Mouse (Mus musculus): ENCODE data around the gene Tcn2. TPM values are rescaled to one million over a fixed set of nuclear protein-coding genes. Genes with fewer than 3 reads are reported as not detected.

The Tcn2 gene
- polyA plus RNA-seq, 1 experiment from 2014 or later, result 71.2 TPM

DNA sequence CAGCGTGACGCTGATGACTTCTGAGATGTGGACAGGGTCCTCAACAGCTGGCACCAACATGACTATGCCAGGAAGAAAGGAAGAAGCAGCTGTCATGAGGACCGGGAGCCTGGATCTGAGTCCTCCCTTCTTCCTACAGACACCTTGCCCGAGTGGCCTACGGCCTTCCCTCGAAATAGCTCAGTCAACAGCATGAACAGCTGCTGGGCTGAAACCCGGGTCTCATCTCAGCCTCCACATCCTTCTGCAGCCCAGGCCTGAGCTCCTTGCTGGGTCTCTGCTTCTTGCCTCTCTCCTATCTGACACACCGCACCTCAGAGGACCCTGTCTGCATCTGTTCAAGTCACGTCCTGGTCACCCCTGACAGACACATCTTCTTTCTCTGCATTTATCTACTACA lies 9.8 kb downstream of the Tcn2 start:
- H3K36me3 ChIP-seq (ENCODE audit: control insufficient read depth, insufficient read depth, low read length), result peaks cover 10% of the 10 kb centered on the region
- no peaks in the 10 kb centered on the region for H3K27me3 ChIP-seq (ENCODE audit: control insufficient read depth, insufficient read depth, low read length)

GRCm38 (mm10) chr11:3921281-3921850 lies 10.6 kb downstream of the Tcn2 start:
- H3K27ac ChIP-seq (ENCODE audit: low read depth, low read length), result no peak overlapping the region
- no peak overlapping the region for H3K4me3 ChIP-seq (ENCODE audit: low read depth, low read length)
- no peak overlapping the region for H3K4me2 ChIP-seq
- 32% methylated on average over 8 of the region's 8 CpGs for WGBS (ENCODE audit: insufficient replicate concordance)
- ATAC-seq (replicated peaks; ENCODE audit: insufficient number of reproducible peaks, low FRiP score, low TSS enrichment), result no peak
- peaks cover 8% of the 10 kb centered on the region for H3K36me3 ChIP-seq (ENCODE audit: control insufficient read depth, insufficient read depth, low read length)
- H3K9ac ChIP-seq (ENCODE audit: low read depth, low read length), result no peak overlapping the region
- no peaks in the 10 kb centered on the region for H3K9me3 ChIP-seq (replicated peaks; ENCODE audit: control insufficient read depth, low read length)
- no peaks in the 10 kb centered on the region for H3K4me1 ChIP-seq (ENCODE audit: control insufficient read depth, insufficient read depth, low read length)
- no peaks in the 10 kb centered on the region for H3K27me3 ChIP-seq (ENCODE audit: control insufficient read depth, insufficient read depth, low read length)

More for the DNA sequence above, 9.8 kb downstream of the Tcn2 start:
- WGBS (ENCODE audit: insufficient replicate concordance), result 91% methylated on average over 9 of the region's 9 CpGs
- Histone ChIP-seq H3K9ac (ENCODE audit: low read depth, low read length) (no peak overlapping the region), H3K27ac (ENCODE audit: low read depth, low read length) (no peak overlapping the region), H3K4me1 (ENCODE audit: control insufficient read depth, insufficient read depth, low read length) (no peaks in the 10 kb centered on the region), H3K9me3 (replicated peaks; ENCODE audit: control insufficient read depth, low read length) (no peaks in the 10 kb centered on the region), H3K4me2 (no peak overlapping the region), H3K4me3 (ENCODE audit: low read depth, low read length) (no peak overlapping the region)
- ATAC-seq (replicated peaks; ENCODE audit: insufficient number of reproducible peaks, low FRiP score, low TSS enrichment), result no peak

DNA sequence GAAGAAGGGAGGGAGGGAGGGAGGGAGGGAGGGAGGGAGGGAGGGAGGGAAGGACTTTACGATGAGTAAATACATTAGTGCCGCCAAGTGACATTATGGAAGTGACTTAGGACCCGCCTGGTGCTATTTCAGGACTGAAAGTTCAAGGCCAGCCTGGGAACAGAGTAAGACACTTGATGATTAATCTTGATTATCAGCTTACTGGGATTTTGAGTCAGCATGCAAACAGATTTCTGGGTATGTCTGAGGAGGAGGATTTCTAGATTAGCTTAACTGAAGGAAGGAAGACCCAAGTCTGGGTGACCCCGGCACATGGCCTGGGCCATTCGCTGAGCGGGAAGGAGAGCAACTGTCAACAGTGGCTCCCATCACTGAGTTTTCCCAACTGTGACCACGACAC lies 11.5 kb downstream of the Tcn2 start:
- Histone ChIP-seq H3K4me2 (no peak overlapping the region), H3K27ac (ENCODE audit: low read depth, low read length) (no peak overlapping the region), H3K9me3 (replicated peaks; ENCODE audit: control insufficient read depth, low read length) (no peaks in the 10 kb centered on the region), H3K4me1 (ENCODE audit: control insufficient read depth, insufficient read depth, low read length) (no peaks in the 10 kb centered on the region), H3K9ac (ENCODE audit: low read depth, low read length) (no peak overlapping the region), H3K4me3 (ENCODE audit: low read depth, low read length) (no peak overlapping the region), H3K36me3 (ENCODE audit: control insufficient read depth, insufficient read depth, low read length) (peaks cover 8% of the 10 kb centered on the region), H3K27me3 (ENCODE audit: control insufficient read depth, insufficient read depth, low read length) (no peaks in the 10 kb centered on the region)
- WGBS (ENCODE audit: insufficient replicate concordance), result 85% methylated on average over 7 of the region's 7 CpGs
- no peak for ATAC-seq (replicated peaks; ENCODE audit: insufficient number of reproducible peaks, low FRiP score, low TSS enrichment)

GRCm38 (mm10) chr11:3918738-3919137 lies 13.2 kb downstream of the Tcn2 start:
- ATAC-seq (replicated peaks; ENCODE audit: insufficient number of reproducible peaks, low FRiP score, low TSS enrichment), result no peak
- H3K36me3 ChIP-seq (ENCODE audit: control insufficient read depth, insufficient read depth, low read length), result peaks cover 8% of the 10 kb centered on the region
- H3K9ac ChIP-seq (ENCODE audit: low read depth, low read length), result no peak overlapping the region
- H3K9me3 ChIP-seq (replicated peaks; ENCODE audit: control insufficient read depth, low read length), result no peaks in the 10 kb centered on the region
- no peak overlapping the region for H3K27ac ChIP-seq (ENCODE audit: low read depth, low read length)
- H3K4me2 ChIP-seq, result no peak overlapping the region
- H3K4me3 ChIP-seq (ENCODE audit: low read depth, low read length), result no peak overlapping the region
- peaks cover 7% of the 10 kb centered on the region; the same call in 1 of the 2 replicates for H3K4me1 ChIP-seq (ENCODE audit: control insufficient read depth, insufficient read depth, low read length)
- no peaks in the 10 kb centered on the region for H3K27me3 ChIP-seq (ENCODE audit: control insufficient read depth, insufficient read depth, low read length)
- 82% methylated on average over 1 of the region's 1 CpGs for WGBS (ENCODE audit: insufficient replicate concordance)

DNA sequence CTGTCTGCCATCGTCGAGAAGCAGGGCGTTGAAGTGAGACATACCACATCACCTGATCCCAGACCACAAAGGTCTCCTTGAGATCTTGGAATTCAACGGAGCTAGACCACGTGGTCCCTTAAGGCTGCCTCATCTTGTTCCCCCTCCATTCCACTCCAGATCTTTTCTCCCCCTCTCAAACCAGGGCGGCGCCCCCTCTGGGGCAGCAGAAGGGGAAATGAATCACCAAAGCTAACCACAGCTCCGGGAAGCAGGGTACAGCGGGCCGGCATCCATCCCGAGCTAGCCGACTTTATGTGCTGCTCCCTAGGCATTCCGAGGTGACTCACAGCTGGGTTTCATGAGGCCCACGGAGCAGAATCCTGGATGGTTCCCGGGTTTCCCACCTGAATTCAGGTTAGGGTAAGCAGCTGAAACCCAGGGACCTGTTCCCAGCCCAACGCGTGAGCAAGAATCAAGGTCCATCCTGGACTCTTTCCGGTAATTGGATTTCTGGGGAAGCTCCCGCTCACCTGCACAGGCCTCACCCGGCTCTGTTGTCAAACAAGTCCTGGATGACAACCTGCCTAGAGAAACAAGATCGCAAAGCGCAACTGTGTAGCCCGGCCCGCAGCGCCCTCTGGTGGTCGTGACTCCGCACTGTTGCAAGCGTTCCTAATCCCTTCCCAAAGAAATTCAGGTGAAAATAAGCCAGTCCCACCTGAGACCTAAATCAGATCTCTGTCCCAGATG lies 17.7 kb downstream of the Tcn2 start, which contains the start of gene Slc35e4:
Slc35e4 (minus strand) TSS at position 556 of the 732 bp plus-strand sequence.
- Histone ChIP-seq H3K4me1 (ENCODE audit: control insufficient read depth, insufficient read depth, low read length) (peaks cover 33% of the 10 kb centered on the region), H3K4me2 (peak within 1 kb of the TSS; percentile 96), H3K9ac (ENCODE audit: low read depth, low read length) (peak within 1 kb of the TSS; percentile 71), H3K4me3 (ENCODE audit: low read depth, low read length) (peak within 1 kb of the TSS; percentile 65), H3K9me3 (replicated peaks; ENCODE audit: control insufficient read depth, low read length) (no peaks in the 10 kb centered on the region), H3K36me3 (ENCODE audit: control insufficient read depth, insufficient read depth, low read length) (no peaks in the 10 kb centered on the region), H3K27me3 (ENCODE audit: control insufficient read depth, insufficient read depth, low read length) (0 out of 2 replicates have a peak, but pooled peaks cover 7% of the 10 kb centered on the region), H3K27ac (ENCODE audit: low read depth, low read length) (0 out of 2 replicates have a peak within 1 kb of the TSS, but pooled peaks have one; percentile 50)
- ATAC-seq (replicated peaks; ENCODE audit: insufficient number of reproducible peaks, low FRiP score, low TSS enrichment), result peak; percentile 33
- WGBS (ENCODE audit: insufficient replicate concordance), result under 1% methylated on average over 28 of the region's 28 CpGs

DNA sequence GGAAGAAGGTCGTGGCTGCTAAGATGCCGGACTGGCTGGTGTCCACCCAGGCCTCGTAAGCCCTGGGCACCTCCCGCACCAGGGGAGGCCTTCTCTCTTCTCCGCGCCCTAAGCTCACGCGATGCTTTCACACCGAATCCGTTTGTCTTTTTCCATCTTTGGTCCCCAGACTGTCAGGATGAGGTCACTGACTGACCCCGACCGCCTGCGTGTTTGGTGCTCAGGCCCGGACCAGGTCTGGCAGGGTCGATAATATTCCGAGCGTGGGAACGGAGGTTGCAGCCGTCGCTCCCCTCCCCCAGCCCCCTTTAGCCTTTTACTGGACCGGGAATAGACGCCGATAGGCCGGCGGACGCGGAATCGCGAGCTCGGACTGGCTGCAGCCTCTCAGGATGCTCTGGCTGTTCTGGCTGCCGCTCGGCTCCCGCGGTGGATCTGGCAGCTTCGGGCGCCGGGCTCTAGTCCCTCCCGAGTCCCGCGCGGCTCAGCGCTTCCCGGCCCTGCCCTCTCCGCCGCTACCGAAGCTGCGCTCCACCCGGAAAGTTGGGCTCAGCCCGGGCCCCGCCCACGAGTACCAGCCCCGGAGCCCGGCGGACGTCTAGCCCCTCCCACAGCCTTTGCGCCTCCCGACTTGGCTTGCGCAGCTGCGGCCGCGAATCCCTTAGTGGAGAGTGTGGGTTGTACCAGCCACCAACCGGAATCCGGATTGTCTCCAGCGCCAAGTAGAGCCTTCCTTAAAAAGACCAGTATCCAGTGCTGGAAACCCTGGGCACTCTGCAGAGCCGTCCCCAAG lies 18.4 kb downstream of the Tcn2 start:
- Histone ChIP-seq H3K4me1 (ENCODE audit: control insufficient read depth, insufficient read depth, low read length) (peaks cover 33% of the 10 kb centered on the region), H3K27ac (ENCODE audit: low read depth, low read length) (0 out of 2 replicates have a peak overlapping the region, but pooled peaks have one; percentile 43)
- WGBS (ENCODE audit: insufficient replicate concordance), result under 1% methylated on average over 65 of the region's 65 CpGs

DNA sequence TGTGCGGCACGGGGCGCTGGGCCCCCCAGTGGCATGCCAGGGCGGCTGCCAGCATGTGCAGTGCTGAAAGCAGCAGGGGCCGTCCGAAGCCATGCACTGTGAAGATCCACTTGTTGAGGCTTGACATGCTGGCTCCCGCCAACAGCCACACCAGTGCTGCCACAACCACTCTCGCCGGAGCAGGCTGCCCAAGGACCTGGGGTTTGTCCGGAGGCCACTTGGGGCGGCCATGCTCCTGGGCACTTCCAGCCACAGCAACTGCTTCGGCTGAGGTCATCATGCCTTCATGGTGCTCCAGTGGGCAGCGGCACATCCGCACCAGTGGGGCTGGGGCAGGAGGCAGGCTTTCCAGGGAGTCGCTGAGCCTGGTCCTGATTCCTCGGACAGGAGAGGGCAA lies 19.1 kb downstream of the Tcn2 start:
- H3K4me2 ChIP-seq, result peak overlapping the region; percentile 96
- no peaks in the 10 kb centered on the region for H3K9me3 ChIP-seq (replicated peaks; ENCODE audit: control insufficient read depth, low read length)
- ATAC-seq (replicated peaks; ENCODE audit: insufficient number of reproducible peaks, low FRiP score, low TSS enrichment), result peak; percentile 20; the same call in 1 of the 2 replicates
- no peaks in the 10 kb centered on the region for H3K36me3 ChIP-seq (ENCODE audit: control insufficient read depth, insufficient read depth, low read length)
- H3K4me1 ChIP-seq (ENCODE audit: control insufficient read depth, insufficient read depth, low read length), result peaks cover 33% of the 10 kb centered on the region
- 6% methylated on average over 16 of the region's 16 CpGs for WGBS (ENCODE audit: insufficient replicate concordance)
- 0 out of 2 replicates have a peak, but pooled peaks cover 7% of the 10 kb centered on the region for H3K27me3 ChIP-seq (ENCODE audit: control insufficient read depth, insufficient read depth, low read length)
- peak overlapping the region; percentile 65 for H3K4me3 ChIP-seq (ENCODE audit: low read depth, low read length)
- H3K27ac ChIP-seq (ENCODE audit: low read depth, low read length), result no peak overlapping the region
- peak overlapping the region; percentile 71 for H3K9ac ChIP-seq (ENCODE audit: low read depth, low read length)

More for the DNA sequence above, 18.4 kb downstream of the Tcn2 start:
- H3K27me3 ChIP-seq (ENCODE audit: control insufficient read depth, insufficient read depth, low read length), result 0 out of 2 replicates have a peak, but pooled peaks cover 7% of the 10 kb centered on the region
- ATAC-seq (replicated peaks; ENCODE audit: insufficient number of reproducible peaks, low FRiP score, low TSS enrichment), result peak; percentile 69
- H3K4me3 ChIP-seq (ENCODE audit: low read depth, low read length), result peak overlapping the region; percentile 65
- H3K9me3 ChIP-seq (replicated peaks; ENCODE audit: control insufficient read depth, low read length), result no peaks in the 10 kb centered on the region
- peak overlapping the region; percentile 71 for H3K9ac ChIP-seq (ENCODE audit: low read depth, low read length)
- no peaks in the 10 kb centered on the region for H3K36me3 ChIP-seq (ENCODE audit: control insufficient read depth, insufficient read depth, low read length)
- peak overlapping the region; percentile 96 for H3K4me2 ChIP-seq

GRCm38 (mm10) chr11:3912100-3912874 lies 19.7 kb downstream of the Tcn2 start:
- Histone ChIP-seq H3K27ac (ENCODE audit: low read depth, low read length) (no peak overlapping the region), H3K9ac (ENCODE audit: low read depth, low read length) (peak overlapping the region; percentile 71)
- ATAC-seq (replicated peaks; ENCODE audit: insufficient number of reproducible peaks, low FRiP score, low TSS enrichment), result no peak

More at GRCm38 (mm10) chr11:3912100-3912874, 19.7 kb downstream of the Tcn2 start:
- Histone ChIP-seq H3K4me1 (ENCODE audit: control insufficient read depth, insufficient read depth, low read length) (peaks cover 33% of the 10 kb centered on the region), H3K4me2 (peak overlapping the region; percentile 96), H3K36me3 (ENCODE audit: control insufficient read depth, insufficient read depth, low read length) (no peaks in the 10 kb centered on the region), H3K4me3 (ENCODE audit: low read depth, low read length) (peak overlapping the region; percentile 65), H3K27me3 (ENCODE audit: control insufficient read depth, insufficient read depth, low read length) (0 out of 2 replicates have a peak, but pooled peaks cover 7% of the 10 kb centered on the region), H3K9me3 (replicated peaks; ENCODE audit: control insufficient read depth, low read length) (no peaks in the 10 kb centered on the region)
- 27% methylated on average over 19 of the region's 19 CpGs for WGBS (ENCODE audit: insufficient replicate concordance)

All from heart, embryonic 11.5 days (tissue).